Mouse (Mus musculus): ENCODE measurements around the gene Ssmem1.

Ssmem1 gene

GRCm38 (mm10) chr6:30509265-30510239 lies at the start of gene Ssmem1, which contains the start of gene Tmem209:
TSS of gene Ssmem1 (plus strand) at chr6:30509849.
TSS of gene Tmem209 (minus strand) at chr6:30509783.
- peak; percentile 98 to 99 for DNase-seq

GRCm38 (mm10) chr6:30460750-30461446 lies 48.8 kb upstream of the Ssmem1 start:
- peak in 1 of 2 experiments; percentile 35 for DNase-seq

DNA sequence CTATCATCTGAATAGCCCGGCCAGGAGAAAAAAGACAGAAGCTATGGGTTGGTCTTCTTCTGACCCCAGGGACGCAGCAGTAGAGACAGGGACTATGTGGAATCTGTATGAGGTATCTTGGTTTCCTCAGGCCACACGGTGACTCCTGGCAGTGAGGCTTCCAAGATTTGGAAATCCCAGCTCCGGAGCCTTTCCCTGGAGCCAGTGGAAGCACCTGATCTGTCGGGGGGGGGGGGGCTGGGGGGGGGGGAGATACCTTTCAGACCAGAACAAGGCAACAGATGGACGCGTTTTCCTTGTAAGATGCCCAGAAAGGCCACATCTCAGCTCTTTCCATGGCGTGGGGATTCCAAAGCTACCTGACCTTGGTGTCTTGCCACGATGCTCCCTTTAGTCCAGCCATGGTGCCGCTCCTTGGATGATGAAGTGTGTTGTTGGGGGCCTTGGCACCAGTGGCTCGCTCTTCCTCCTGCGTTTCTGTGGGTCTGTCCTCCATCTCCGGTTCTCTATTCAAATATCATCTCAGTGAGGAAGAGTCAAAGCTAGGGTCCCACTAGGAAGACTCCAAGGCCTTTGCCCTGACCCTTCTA lies 47.8 kb upstream of the Ssmem1 start:
- DNase-seq: no peak

DNA sequence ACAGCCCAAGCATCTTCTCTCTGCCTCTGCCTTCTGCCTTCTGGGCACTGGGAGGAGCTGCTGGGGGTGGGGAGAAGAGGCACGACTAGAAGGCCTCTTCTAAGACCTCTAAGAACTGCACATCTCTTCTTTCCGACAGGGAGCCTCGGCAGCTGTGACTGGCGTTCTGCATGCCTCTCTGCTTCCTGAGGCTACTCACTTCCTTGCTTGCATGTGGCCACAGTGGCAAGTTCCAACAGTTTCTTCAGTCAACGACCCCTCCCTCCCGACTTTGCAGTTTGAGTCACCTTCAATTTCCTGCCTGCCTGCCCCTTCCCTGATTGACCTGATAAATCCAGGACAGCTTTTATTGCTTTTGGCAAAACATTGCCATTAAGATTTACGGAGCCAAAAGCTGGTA lies 46.8 kb upstream of the Ssmem1 start:
- no peak for DNase-seq

DNA sequence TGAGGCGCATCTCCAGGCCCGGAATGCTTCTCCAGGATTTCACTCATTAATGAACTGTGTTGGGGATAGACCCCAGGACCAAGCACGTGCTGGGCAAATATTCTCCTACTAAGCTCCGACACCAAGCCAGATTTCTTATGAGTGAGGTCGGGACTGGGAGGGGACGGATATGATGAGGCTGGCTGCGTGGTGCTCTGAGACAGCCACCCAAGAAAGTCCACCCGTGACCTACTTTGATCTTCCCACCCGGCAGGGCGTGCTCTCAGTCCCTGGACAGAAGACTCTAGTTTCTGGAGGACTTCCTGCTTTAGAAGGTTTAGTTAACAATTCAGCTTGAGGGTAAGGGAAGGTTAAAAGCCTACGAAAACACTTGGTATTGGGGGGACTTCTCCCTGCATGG lies 44.1 kb upstream of the Ssmem1 start:
- DNase-seq: no peak

DNA sequence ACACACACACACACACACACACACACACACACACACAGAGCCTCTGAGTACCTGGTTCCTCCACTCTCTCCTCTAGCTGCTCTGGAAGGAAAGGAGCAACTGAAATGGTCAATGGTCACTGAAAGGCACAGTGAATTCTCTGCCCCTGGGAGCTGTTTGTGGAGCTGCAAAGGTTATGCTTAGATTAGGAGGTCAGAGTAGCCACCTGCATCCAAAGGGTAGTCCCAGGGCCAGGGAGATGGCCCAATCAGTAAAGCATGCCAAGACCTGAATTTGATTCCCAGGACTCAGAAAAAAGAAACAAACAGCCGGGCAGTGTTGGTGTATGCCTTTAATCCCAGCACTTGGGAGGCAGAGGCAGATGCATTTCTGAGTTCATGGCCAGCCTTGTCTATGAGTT lies 41.6 kb upstream of the Ssmem1 start:
- no peak for DNase-seq

GRCm38 (mm10) chr6:30468684-30469083 lies 41.0 kb upstream of the Ssmem1 start:
- peak; percentile 24 to 33 for DNase-seq

DNA sequence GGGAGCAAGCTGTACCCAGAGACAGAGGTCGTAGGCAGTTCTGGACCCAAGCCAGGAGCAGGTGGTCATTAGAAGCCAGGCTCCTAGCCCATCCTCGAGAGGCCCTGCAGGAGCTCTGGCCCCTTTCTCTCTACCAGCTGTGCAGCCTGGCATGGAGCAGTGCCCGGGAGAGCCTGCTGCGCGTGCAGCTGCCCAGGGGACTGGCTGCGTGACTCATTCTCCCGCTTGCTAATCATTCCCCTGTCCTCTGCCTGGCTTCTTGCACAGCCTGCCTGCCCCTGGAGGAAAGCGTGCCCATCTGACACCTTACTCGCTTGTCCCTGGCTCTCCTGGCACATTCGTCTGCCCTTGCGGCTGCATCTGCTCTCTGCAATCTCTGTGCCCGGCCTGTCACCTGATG lies 40.3 kb upstream of the Ssmem1 start:
- no peak for DNase-seq

DNA sequence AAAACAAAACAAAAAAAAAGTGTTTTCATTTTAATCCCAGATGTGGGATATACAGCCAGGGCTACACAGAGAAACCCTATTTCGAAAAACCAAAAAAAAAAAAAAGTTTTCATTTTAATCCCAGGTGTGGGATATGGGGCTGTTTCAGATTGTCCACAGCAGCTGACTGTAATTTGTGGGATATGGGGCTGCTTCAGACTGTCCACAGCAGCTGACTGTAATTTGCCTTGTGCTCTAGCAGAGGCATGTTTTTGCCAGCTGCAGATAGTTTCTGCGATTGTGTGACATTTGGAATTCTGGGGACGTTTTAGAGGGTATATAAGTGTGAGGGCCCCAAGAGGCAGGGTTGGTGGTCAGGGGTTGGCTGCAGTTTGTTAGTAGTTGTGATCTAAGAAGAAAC lies 37.9 kb upstream of the Ssmem1 start:
- no peak for DNase-seq

GRCm38 (mm10) chr6:30476025-30476765 lies 33.5 kb upstream of the Ssmem1 start:
- no peak for DNase-seq

- no peak for DNase-seq
Measured at GRCm38 (mm10) chr6:30477210-30477714, 32.4 kb upstream of the Ssmem1 start.

DNA sequence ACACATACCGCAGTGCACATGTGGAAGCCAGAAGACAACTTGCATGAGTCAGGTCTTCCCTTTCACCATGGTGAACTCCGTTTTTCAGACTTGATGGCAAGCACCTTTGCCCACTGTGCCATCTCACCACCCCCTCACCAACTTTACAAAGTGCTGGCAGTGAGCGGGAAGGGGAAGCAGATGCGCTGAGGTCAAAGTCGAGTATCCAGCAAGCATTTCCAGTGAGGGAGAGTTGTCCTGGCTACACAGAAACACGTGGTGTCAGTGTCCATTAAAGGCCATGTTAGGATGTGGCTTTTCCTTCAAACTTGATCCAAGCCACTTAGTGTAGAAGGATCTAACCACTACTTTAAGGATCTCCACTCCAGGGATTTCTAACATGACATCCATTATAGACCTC lies 31.9 kb upstream of the Ssmem1 start:
- no peak for DNase-seq

DNA sequence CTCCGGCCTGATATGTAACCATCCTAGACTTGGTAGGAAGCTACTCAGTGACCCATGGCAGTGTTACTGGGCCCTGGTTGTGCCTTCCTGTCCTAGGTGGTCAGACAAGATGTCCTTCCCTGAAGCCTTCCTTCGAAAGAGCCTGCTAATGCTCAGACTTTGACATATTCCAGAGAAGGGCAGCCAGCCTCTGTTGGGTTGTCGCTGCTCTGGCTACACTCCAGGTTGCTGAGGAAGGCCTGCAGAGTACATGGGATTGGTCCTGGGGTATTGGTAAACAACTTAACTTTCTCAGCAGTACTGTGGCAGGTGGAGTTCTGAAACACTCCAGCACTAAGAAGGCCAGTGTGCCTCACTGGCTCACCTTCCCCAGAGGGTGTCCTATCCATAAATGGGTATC lies 30.2 kb upstream of the Ssmem1 start:
- no peak for DNase-seq

DNA sequence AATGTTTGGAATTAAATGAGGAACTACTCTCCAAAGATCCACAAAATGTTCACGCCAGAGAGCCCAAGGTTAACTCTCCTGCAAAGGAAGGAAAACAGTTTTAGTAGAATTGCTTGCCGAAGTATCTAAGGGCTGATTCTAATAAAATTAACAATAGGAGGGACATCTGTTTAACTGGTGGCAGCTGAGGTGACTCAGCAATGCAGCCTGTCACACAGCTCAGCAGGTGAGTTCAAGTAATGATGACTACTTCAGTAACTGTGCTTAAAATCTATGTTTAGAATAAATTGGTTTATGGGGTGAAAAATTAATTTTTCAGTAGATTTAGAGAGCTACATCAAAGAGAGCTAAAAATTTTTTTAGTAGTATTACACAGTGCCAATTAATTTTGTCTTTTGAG lies 26.7 kb upstream of the Ssmem1 start:
- DNase-seq: no peak

DNA sequence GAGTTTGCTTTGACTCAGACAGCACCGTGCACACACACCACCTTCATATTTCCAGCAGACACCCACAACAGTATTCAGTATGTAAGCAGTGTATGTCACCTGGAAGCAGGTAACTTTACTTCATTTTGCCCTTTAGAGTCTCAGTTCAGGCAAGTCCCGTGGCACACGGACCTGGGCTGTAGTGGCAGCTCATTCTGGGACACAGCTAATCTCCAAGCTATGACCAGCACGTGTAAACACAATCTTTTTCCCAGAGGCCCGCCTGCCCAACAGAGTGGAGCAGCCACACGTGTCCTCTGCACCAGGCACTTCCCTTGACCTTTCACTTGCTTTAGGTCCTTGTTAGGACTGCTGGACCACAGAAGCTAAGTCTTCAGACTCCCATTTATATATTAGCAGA lies 23.1 kb upstream of the Ssmem1 start:
- DNase-seq: no peak

DNA sequence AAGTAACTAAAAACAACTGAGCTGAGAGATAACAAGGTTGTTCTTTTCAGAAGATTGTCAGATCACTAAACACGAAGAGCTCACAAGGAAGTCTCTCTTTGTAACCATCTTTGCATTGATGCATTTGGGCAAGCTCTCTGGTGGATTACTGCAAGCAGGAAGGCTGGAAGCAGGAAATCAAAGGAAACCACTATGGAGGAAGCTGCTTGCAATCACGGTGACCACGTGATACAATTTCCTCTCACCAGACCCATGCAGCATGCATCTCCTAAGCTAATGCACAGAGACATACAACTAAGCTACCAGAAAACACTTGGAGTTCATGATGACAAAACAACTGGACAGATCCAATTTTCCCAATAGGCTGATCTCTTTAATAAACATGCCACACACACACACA lies 10.6 kb upstream of the Ssmem1 start:
- no peak for DNase-seq

GRCm38 (mm10) chr6:30508824-30509223 lies 825 bp upstream of the Ssmem1 start:
- no peak for DNase-seq

- peak in 1 of 2 experiments; percentile 16 for DNase-seq
Measured at GRCm38 (mm10) chr6:30510291-30510690, 642 bp downstream of the Ssmem1 start.

GRCm38 (mm10) chr6:30514242-30514641 lies 4.6 kb downstream of the Ssmem1 start:
- DNase-seq: no peak

DNA sequence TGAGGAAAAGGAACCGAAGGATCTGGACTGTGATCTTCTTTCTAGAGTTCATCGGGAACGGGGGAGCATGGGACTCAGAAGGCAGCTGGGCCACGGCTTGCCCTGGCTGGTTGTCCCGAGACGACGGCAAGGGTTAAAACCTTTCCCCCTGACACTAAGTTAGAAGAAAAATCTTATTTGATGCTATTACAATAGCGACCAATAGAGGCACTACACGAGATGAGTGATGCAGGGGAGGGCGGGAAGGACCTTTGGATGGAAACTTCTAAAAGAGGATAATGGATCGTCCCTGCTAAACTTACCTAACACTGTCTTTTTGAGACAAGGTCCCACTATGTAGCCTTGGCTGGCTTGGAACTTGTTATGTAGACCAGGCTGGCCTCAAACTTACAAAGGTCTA lies 10.8 kb downstream of the Ssmem1 start:
- no peak for DNase-seq

DNA sequence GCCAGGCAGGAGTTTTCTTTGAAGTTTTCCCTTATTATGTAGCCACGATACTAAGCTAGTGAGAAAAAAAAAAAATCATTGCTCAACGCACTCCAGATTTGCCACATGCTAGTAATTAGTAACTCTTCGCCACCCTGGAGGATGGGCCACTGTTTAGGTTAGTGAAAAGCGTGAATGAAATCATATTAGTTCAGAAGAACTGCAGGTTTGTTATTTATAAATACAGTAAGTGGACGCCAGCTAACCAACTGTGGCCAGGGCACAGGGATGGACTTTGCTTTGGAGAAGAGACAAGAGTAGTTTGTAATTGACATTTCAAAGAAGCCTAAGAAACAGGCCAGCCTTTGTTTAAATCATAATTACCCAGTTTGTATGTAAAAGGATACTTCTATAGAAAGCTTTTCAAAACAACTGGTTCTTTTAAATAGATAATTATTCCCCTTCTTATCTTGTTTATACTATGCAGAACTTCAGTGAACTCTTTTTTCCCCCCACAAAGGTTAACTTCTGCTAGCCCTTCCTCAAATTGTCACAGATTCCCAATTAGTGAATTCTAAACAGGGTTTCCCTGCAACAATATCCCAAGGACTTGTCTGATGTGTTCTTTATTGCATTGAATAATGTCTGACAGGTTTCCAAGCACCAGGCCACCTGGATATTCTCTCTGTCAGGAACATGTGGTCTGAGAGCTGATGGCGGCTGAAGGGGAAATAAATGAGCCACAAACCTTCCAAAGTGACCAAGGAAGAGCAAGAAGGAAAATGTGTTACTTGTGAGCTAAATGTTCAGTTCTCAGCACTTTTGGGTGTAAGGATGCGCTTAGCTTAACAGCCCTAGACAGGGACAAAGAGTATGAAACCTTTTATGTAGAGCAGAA lies 16.0 kb downstream of the Ssmem1 start:
- no peak for DNase-seq
